Mouse (Mus musculus): ENCODE results near the gene Frmpd4. TPM values are rescaled to one million over a fixed set of nuclear protein-coding genes. Genes with fewer than 3 reads are reported as not detected.

Gene Frmpd4
- polyA plus RNA-seq, 1 experiment from 2014 or later = 0.25 TPM

GRCm38 (mm10) chrX:168041589-168041988, 535.4 kb downstream of the Frmpd4 start:
- H3K4me3 ChIP-seq (ENCODE audit: low read depth, low read length) = no peak overlapping the region
- no peak for DNase-seq (ENCODE audit: low spot score, missing footprints)
- peaks cover 2% of the 10 kb centered on the region; the same call in 1 of the 2 replicates for H3K27me3 ChIP-seq (ENCODE audit: control insufficient read depth, insufficient read depth, low read length)
- H3K9me3 ChIP-seq (ENCODE audit: control insufficient read depth, low read length) = no peaks in the 10 kb centered on the region
- H3K27ac ChIP-seq (ENCODE audit: low read depth, low read length) = no peak overlapping the region
- no peak for ATAC-seq (ENCODE audit: low FRiP score)
- H3K36me3 ChIP-seq (ENCODE audit: control insufficient read depth, insufficient read depth, low read length) = no peaks in the 10 kb centered on the region
- no peaks in the 10 kb centered on the region for H3K4me1 ChIP-seq (ENCODE audit: control insufficient read depth, insufficient read depth, low read length)
- H3K4me2 ChIP-seq = no peak overlapping the region
- H3K9ac ChIP-seq (ENCODE audit: low read length) = no peak overlapping the region

GRCm38 (mm10) chrX:168020574-168021145, 556.4 kb downstream of the Frmpd4 start:
- ATAC-seq (ENCODE audit: low FRiP score) = no peak

GRCm38 (mm10) chrX:168017792-168018191, 559.2 kb downstream of the Frmpd4 start:
- no peak overlapping the region for H3K4me3 ChIP-seq (ENCODE audit: low read depth, low read length)
- no peaks in the 10 kb centered on the region for H3K36me3 ChIP-seq (ENCODE audit: control insufficient read depth, insufficient read depth, low read length)
- no peak overlapping the region for H3K4me2 ChIP-seq
- no peak overlapping the region for H3K9ac ChIP-seq (ENCODE audit: low read length)
- no peak overlapping the region for H3K27ac ChIP-seq (ENCODE audit: low read depth, low read length)
- ATAC-seq (ENCODE audit: low FRiP score) (no peak), DNase-seq (ENCODE audit: low spot score, missing footprints) (no peak)
- H3K9me3 ChIP-seq (ENCODE audit: control insufficient read depth, low read length) = no peaks in the 10 kb centered on the region
- H3K4me1 ChIP-seq (ENCODE audit: control insufficient read depth, insufficient read depth, low read length) = no peaks in the 10 kb centered on the region
- H3K27me3 ChIP-seq (ENCODE audit: control insufficient read depth, insufficient read depth, low read length) = peaks cover 9% of the 10 kb centered on the region
- WGBS = 75% methylated on average over 3 of the region's 3 CpGs

More at GRCm38 (mm10) chrX:168020574-168021145, 556.4 kb downstream of the Frmpd4 start:
- H3K36me3 ChIP-seq (ENCODE audit: control insufficient read depth, insufficient read depth, low read length) = no peaks in the 10 kb centered on the region
- 71% methylated on average over 4 of the region's 4 CpGs for WGBS
- H3K27me3 ChIP-seq (ENCODE audit: control insufficient read depth, insufficient read depth, low read length) = peaks cover 5% of the 10 kb centered on the region
- H3K9ac ChIP-seq (ENCODE audit: low read length) = no peak overlapping the region
- H3K9me3 ChIP-seq (ENCODE audit: control insufficient read depth, low read length) = no peaks in the 10 kb centered on the region
- no peak overlapping the region for H3K4me3 ChIP-seq (ENCODE audit: low read depth, low read length)
- H3K4me2 ChIP-seq = no peak overlapping the region
- DNase-seq (ENCODE audit: low spot score, missing footprints) = no peak
- H3K4me1 ChIP-seq (ENCODE audit: control insufficient read depth, insufficient read depth, low read length) = no peaks in the 10 kb centered on the region
- no peak overlapping the region for H3K27ac ChIP-seq (ENCODE audit: low read depth, low read length)

GRCm38 (mm10) chrX:167984835-167985234, 592.2 kb downstream of the Frmpd4 start:
- Histone ChIP-seq H3K27ac (ENCODE audit: low read depth, low read length) (no peak overlapping the region), H3K27me3 (ENCODE audit: control insufficient read depth, insufficient read depth, low read length) (peaks cover 15% of the 10 kb centered on the region), H3K9me3 (ENCODE audit: control insufficient read depth, low read length) (no peaks in the 10 kb centered on the region), H3K9ac (ENCODE audit: low read length) (no peak overlapping the region), H3K36me3 (ENCODE audit: control insufficient read depth, insufficient read depth, low read length) (no peaks in the 10 kb centered on the region), H3K4me3 (ENCODE audit: low read depth, low read length) (no peak overlapping the region), H3K4me1 (ENCODE audit: control insufficient read depth, insufficient read depth, low read length) (no peaks in the 10 kb centered on the region), H3K4me2 (no peak overlapping the region)
- DNase-seq (ENCODE audit: low spot score, missing footprints) = no peak
- no peak for ATAC-seq (ENCODE audit: low FRiP score)

GRCm38 (mm10) chrX:167951207-167951606, 625.8 kb downstream of the Frmpd4 start:
- 95% methylated on average over 2 of the region's 2 CpGs for WGBS
- no peak overlapping the region for H3K4me2 ChIP-seq
- H3K4me3 ChIP-seq (ENCODE audit: low read depth, low read length) = no peak overlapping the region
- peaks cover 7% of the 10 kb centered on the region for H3K27me3 ChIP-seq (ENCODE audit: control insufficient read depth, insufficient read depth, low read length)
- DNase-seq (ENCODE audit: low spot score, missing footprints) = no peak
- H3K27ac ChIP-seq (ENCODE audit: low read depth, low read length) = no peak overlapping the region
- H3K36me3 ChIP-seq (ENCODE audit: control insufficient read depth, insufficient read depth, low read length) = no peaks in the 10 kb centered on the region
- H3K9ac ChIP-seq (ENCODE audit: low read length) = no peak overlapping the region
- no peaks in the 10 kb centered on the region for H3K4me1 ChIP-seq (ENCODE audit: control insufficient read depth, insufficient read depth, low read length)
- no peak for ATAC-seq (ENCODE audit: low FRiP score)
- H3K9me3 ChIP-seq (ENCODE audit: control insufficient read depth, low read length) = no peaks in the 10 kb centered on the region

GRCm38 (mm10) chrX:167909483-167909882, 667.5 kb downstream of the Frmpd4 start:
- ATAC-seq (ENCODE audit: low FRiP score) = no peak
- no peaks in the 10 kb centered on the region for H3K9me3 ChIP-seq (ENCODE audit: control insufficient read depth, low read length)
- no peaks in the 10 kb centered on the region for H3K36me3 ChIP-seq (ENCODE audit: control insufficient read depth, insufficient read depth, low read length)
- no peak overlapping the region for H3K9ac ChIP-seq (ENCODE audit: low read length)
- H3K27ac ChIP-seq (ENCODE audit: low read depth, low read length) = no peak overlapping the region
- no peak overlapping the region for H3K4me3 ChIP-seq (ENCODE audit: low read depth, low read length)
- no peak for DNase-seq (ENCODE audit: low spot score, missing footprints)
- H3K27me3 ChIP-seq (ENCODE audit: control insufficient read depth, insufficient read depth, low read length) = peaks cover 10% of the 10 kb centered on the region
- H3K4me1 ChIP-seq (ENCODE audit: control insufficient read depth, insufficient read depth, low read length) = no peaks in the 10 kb centered on the region
- H3K4me2 ChIP-seq = no peak overlapping the region

GRCm38 (mm10) chrX:167901046-167901445, 676.0 kb downstream of the Frmpd4 start:
- 80% methylated on average over 3 of the region's 3 CpGs for WGBS
- Histone ChIP-seq H3K9me3 (ENCODE audit: control insufficient read depth, low read length) (no peaks in the 10 kb centered on the region), H3K27me3 (ENCODE audit: control insufficient read depth, insufficient read depth, low read length) (peaks cover 11% of the 10 kb centered on the region), H3K4me2 (no peak overlapping the region), H3K9ac (ENCODE audit: low read length) (no peak overlapping the region), H3K4me3 (ENCODE audit: low read depth, low read length) (no peak overlapping the region), H3K36me3 (ENCODE audit: control insufficient read depth, insufficient read depth, low read length) (no peaks in the 10 kb centered on the region), H3K27ac (ENCODE audit: low read depth, low read length) (no peak overlapping the region), H3K4me1 (ENCODE audit: control insufficient read depth, insufficient read depth, low read length) (no peaks in the 10 kb centered on the region)
- no peak for DNase-seq (ENCODE audit: low spot score, missing footprints)
- ATAC-seq (ENCODE audit: low FRiP score) = no peak

- Histone ChIP-seq H3K4me2 (no peak overlapping the region), H3K27ac (ENCODE audit: low read depth, low read length) (no peak overlapping the region), H3K36me3 (ENCODE audit: control insufficient read depth, insufficient read depth, low read length) (no peaks in the 10 kb centered on the region), H3K9ac (ENCODE audit: low read length) (no peak overlapping the region), H3K4me3 (ENCODE audit: low read depth, low read length) (no peak overlapping the region), H3K27me3 (ENCODE audit: control insufficient read depth, insufficient read depth, low read length) (peaks cover 13% of the 10 kb centered on the region), H3K9me3 (ENCODE audit: control insufficient read depth, low read length) (no peaks in the 10 kb centered on the region), H3K4me1 (ENCODE audit: control insufficient read depth, insufficient read depth, low read length) (no peaks in the 10 kb centered on the region)
- DNase-seq (ENCODE audit: low spot score, missing footprints) (no peak), ATAC-seq (ENCODE audit: low FRiP score) (no peak)
- WGBS = 50% methylated on average over 5 of the region's 5 CpGs
These were observed 722.2 kb downstream of the Frmpd4 start for GRCm38 (mm10) chrX:167854821-167855220.

GRCm38 (mm10) chrX:167832543-167832942, 744.5 kb downstream of the Frmpd4 start:
- Histone ChIP-seq H3K4me1 (ENCODE audit: control insufficient read depth, insufficient read depth, low read length) (no peaks in the 10 kb centered on the region), H3K9me3 (ENCODE audit: control insufficient read depth, low read length) (no peaks in the 10 kb centered on the region), H3K27me3 (ENCODE audit: control insufficient read depth, insufficient read depth, low read length) (peaks cover 8% of the 10 kb centered on the region; the same call in 1 of the 2 replicates), H3K36me3 (ENCODE audit: control insufficient read depth, insufficient read depth, low read length) (no peaks in the 10 kb centered on the region), H3K9ac (ENCODE audit: low read length) (no peak overlapping the region), H3K4me2 (no peak overlapping the region), H3K27ac (ENCODE audit: low read depth, low read length) (no peak overlapping the region), H3K4me3 (ENCODE audit: low read depth, low read length) (no peak overlapping the region)
- ATAC-seq (ENCODE audit: low FRiP score) (peak; percentile 74), DNase-seq (ENCODE audit: low spot score, missing footprints) (no peak)
- WGBS = 36% methylated on average over 2 of the region's 2 CpGs

Data from midbrain, embryonic 11.5 days (tissue).